Mouse (Mus musculus) bone marrow, adult 2 months (tissue): Measurements from ENCODE around the gene Sigmar1. TPM values are rescaled to one million over a fixed set of nuclear protein-coding genes. Genes with fewer than 3 reads are reported as not detected.
A peak's percentile ranks its signal among the peaks of the same experiment; 100 is the strongest.

ENCODE experiments used
- H3K27ac ChIP-seq: fragments of 200-500 bp; 2 replicates; pipeline ENCODE4 v1.5.1; 2012; ENCODE audit warnings: low read depth, mild to moderate bottlenecking, control low read depth, inconsistent platforms, low read length; ENCODE audit not compliant: control insufficient read depth, poor library complexity, insufficient read depth
- H3K4me1 ChIP-seq: fragments of 200-500 bp; 2 replicates; pipeline ENCODE4 v1.6.1; 2011; ENCODE audit warnings: low read length; ENCODE audit not compliant: control insufficient read depth, insufficient read depth
- H3K4me3 ChIP-seq: fragments of 200-500 bp; replicated peaks from 2 replicates; pipeline ENCODE3; 2011; ENCODE audit warnings: mild to moderate bottlenecking, low read depth, low read length, control low read depth; ENCODE audit not compliant: control insufficient read depth
- CTCF ChIP-seq: fragments of 200-500 bp; IDR thresholded peaks from 2 replicates; pipeline ENCODE4 v1.5.1; 2011; ENCODE audit warnings: low read length, control low read depth; ENCODE audit not compliant: control insufficient read depth, insufficient read depth
- POLR2A ChIP-seq: fragments of 200-500 bp; IDR thresholded peaks from 2 replicates; pipeline ENCODE4 v1.6.1; 2011; ENCODE audit warnings: low read depth, mild to moderate bottlenecking, control low read depth, low read length, borderline replicate concordance; ENCODE audit not compliant: control insufficient read depth
- WGBS: fragments of 180-500 bp; shearing (Covaris S2); methylation state at CpG from one replicate; pipeline ENCODE4 v1.1.7; 2018; 5-methylcytosine and 5-hydroxymethylcytosine counted together
- polyA plus RNA-seq: library from polyadenylated mRNA; stranded (reverse); fragments of >200 nt; gene quantifications from 2 replicates; pipeline ENCODE4 v1.2.4, GENCODE M21; 2011; ENCODE audit warnings: low replicate concordance; ENCODE audit not compliant: missing spikeins, insufficient read depth, insufficient read length

Gene Sigmar1
- polyA plus RNA-seq, 1 experiment, result 13.4 TPM

DNA sequence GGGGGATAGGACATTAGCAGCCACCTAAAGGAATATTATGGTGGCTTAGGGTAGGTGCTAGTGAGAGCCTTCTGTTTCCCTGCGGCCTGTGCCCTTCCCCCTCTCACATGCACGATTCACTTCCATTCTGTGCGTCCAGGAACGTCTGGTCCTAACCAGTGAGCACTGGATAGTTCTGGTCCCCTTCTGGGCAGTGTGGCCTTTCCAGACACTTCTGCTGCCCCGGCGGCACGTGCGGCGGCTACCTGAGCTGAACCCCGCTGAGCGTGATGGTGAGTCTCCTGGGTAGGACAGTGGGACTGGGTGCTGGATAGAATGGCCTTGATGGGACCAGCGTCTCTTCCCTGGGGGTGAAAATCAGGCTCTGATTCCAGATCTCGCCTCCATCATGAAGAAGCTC lies 1.4 kb upstream of the Sigmar1 start:
- TF ChIP-seq POLR2A (no peak), CTCF (no peak)
- Histone ChIP-seq H3K4me3 (no peak overlapping the region), H3K4me1 (peaks cover 3% of the 10 kb centered on the region), H3K27ac (no peak overlapping the region)
- 89% methylated on average over 13 of the region's 13 CpGs for WGBS

GRCm38 (mm10) chr4:41756440-41756839 lies 483 bp upstream of the Sigmar1 start:
- H3K4me3 ChIP-seq, result peak overlapping the region; percentile 78
- H3K27ac ChIP-seq, result no peak overlapping the region
- TF ChIP-seq POLR2A (no peak), CTCF (no peak)

DNA sequence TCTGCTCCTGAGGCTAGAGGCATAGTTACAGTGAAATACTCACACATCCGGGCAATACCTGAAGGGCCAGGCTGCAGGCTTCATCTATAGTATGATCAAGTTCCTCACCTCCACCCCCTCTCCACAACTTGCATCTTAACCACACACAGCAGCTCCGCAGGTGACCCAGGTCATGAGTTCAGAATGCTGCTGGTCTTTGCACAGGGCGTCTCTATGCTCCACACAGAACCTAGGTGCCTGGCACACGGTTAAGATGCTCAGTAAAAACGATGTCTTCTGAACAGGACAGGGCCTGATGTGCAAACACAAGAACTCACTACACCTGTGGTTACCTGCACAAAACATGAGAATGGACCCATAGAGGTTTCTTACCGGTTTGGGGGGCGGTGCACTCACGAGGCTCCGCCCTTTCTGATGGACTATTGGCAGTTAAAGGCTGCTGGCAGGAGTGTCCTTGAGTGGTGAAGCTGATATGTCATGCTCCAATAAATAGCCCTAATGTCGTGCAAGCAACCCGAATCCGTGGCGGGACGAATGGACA lies 1.1 kb downstream of the Sigmar1 start, which contains the start of gene Galt:
Gene Galt, plus strand, starts transcription at position 432 of the 541 bp plus-strand sequence.
- 12% methylated on average over 14 of the region's 14 CpGs for WGBS
- Histone ChIP-seq H3K27ac (peak within 1 kb of the TSS; percentile 62), H3K4me1 (peaks cover 1% of the 10 kb centered on the region; the same call in 1 of the 2 replicates), H3K4me3 (peak within 1 kb of the TSS; percentile 78)
- no peak for TF ChIP-seq POLR2A
- no peak for TF ChIP-seq CTCF

More at GRCm38 (mm10) chr4:41756440-41756839, 483 bp upstream of the Sigmar1 start:
- H3K4me1 ChIP-seq, result peaks cover 3% of the 10 kb centered on the region
- WGBS, result 46% methylated on average over 8 of the region's 8 CpGs

- TF ChIP-seq CTCF (no peak), POLR2A (no peak)
- WGBS, result 78% methylated on average over 1 of the region's 1 CpGs
Observed at GRCm38 (mm10) chr4:41745021-41745420, 10.9 kb downstream of the Sigmar1 start.

GRCm38 (mm10) chr4:41744131-41744530 lies 11.8 kb downstream of the Sigmar1 start:
- Histone ChIP-seq H3K4me1 (no peaks in the 10 kb centered on the region; the same call in 1 of the 2 replicates), H3K27ac (no peak overlapping the region), H3K4me3 (no peak overlapping the region)
- 76% methylated on average over 2 of the region's 2 CpGs for WGBS
- TF ChIP-seq POLR2A (no peak), CTCF (no peak)

More at GRCm38 (mm10) chr4:41745021-41745420, 10.9 kb downstream of the Sigmar1 start:
- H3K4me3 ChIP-seq, result no peak overlapping the region
- no peaks in the 10 kb centered on the region; the same call in 1 of the 2 replicates for H3K4me1 ChIP-seq
- no peak overlapping the region for H3K27ac ChIP-seq

DNA sequence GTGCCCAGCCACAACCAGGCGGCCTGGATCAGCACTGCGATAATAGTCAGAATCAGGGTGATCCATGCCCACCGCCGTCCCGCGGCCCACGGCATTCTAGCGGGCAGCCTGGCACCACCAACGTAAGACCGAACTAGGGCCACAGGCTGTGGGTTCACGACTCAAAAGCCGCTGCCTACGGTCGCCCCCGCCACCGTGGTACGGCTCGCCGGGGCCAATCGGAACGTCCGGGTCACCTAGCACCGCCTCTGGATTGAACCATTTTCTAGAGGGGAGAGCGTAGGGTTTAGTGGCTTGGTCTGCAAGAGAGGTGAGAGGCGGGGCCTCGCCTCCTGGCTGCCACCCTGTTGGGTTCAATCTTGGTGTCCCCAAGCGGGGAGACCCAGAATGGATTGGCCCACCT lies 14.8 kb downstream of the Sigmar1 start:
- Histone ChIP-seq H3K4me1 (no peaks in the 10 kb centered on the region; the same call in 1 of the 2 replicates), H3K4me3 (peak overlapping the region; percentile 82), H3K27ac (peak overlapping the region; percentile 89)
- TF ChIP-seq POLR2A (peak; percentile 85; the same call in 1 of the 2 replicates), CTCF (no peak)
- under 1% methylated on average over 27 of the region's 27 CpGs for WGBS

DNA sequence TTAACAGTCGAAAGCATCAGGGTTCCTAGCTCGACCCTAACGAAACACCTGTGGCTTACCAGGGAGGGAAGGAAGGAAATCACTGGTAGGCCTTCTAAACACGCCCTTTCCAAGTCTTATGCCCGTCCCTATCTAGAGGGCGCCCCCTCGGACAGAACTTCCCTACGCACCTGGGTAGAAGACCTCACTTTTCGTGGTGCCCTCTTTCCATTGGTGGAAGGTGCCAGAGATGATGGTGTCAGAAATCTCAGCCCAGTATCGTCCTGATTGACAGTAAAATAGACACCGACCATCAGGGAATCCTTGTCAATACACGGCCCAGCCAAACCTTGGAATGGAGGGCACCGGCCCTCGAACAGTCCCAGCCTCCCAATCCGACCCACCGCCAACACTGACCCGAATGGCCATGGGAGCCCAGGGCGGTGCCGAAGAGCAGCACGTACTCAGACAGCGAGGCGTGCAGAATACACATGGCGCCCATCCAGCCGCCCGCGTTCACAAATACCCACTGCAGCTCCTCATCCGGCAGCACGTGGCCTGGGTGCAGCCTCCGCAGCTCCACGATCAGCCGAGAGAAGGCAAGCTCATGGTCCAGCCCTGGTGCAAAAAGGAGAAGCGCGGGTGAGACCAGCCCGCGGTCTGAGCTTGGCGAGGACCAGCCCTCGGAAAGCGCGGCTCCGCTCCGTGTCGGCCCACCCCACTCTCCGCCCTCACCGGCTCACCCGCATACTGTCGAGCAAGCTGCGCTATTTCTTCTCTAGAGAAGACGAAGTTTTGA lies 15.4 kb downstream of the Sigmar1 start:
- TF ChIP-seq POLR2A (no peak), CTCF (no peak)
- WGBS, result under 1% methylated on average over 48 of the region's 48 CpGs
- H3K27ac ChIP-seq, result peak overlapping the region; percentile 89
- H3K4me3 ChIP-seq, result peak overlapping the region; percentile 82
- no peaks in the 10 kb centered on the region; the same call in 1 of the 2 replicates for H3K4me1 ChIP-seq

- 95% methylated on average over 13 of the region's 13 CpGs for WGBS
- H3K4me3 ChIP-seq, result no peak overlapping the region
- H3K27ac ChIP-seq, result no peak overlapping the region
- TF ChIP-seq CTCF, result no peak
- no peaks in the 10 kb centered on the region; the same call in 1 of the 2 replicates for H3K4me1 ChIP-seq
Observed at GRCm38 (mm10) chr4:41739260-41739659, 16.7 kb downstream of the Sigmar1 start.
